Mouse (Mus musculus): ENCODE results near the gene Tbx1.

The Tbx1 gene

DNA sequence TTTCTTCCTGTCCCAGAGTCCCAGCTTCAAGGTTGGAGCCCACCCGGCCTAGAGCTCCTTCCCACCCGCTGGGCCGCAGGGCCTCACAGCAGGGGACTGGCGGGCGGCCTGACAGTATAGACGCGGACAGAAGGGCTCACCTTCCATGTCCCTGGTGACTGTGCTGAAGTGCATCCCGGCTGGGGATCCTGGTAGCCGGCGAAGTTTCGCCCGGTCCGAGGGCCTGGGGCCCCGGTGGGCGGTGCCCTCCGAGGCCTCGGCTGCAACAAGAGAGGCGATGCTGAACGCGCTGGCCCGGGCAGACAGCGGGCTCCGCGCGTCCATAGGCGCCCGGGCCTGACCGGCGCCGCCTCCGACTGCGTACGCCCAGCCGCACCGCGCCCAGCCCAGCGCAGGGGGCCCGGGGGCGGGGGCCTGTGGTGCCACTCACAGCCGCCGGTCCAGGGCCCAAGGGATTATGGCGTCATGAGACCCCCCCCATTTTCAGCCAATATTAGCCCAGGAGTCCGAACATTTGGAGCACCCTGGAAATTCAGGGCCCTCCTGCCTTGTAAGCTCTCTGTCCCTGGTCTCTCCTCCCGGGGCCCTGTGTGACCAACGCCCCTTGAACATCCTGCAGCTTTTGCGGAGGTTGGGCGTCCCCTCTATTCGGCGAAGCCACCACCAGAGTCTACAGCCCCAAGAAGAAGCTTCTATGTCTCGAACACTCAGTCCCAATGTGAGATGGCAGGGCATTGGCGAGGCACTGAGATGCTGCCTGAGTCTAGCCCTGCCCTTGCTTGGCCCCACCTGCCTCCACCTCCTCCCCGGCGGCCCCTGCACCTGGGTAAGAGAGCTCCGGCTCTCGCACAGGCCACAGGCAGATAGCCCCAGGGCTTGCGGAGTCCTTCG, 2.4 kb downstream of the Tbx1 start:
- DNase-seq (ENCODE audit: low read depth) = no peak

DNA sequence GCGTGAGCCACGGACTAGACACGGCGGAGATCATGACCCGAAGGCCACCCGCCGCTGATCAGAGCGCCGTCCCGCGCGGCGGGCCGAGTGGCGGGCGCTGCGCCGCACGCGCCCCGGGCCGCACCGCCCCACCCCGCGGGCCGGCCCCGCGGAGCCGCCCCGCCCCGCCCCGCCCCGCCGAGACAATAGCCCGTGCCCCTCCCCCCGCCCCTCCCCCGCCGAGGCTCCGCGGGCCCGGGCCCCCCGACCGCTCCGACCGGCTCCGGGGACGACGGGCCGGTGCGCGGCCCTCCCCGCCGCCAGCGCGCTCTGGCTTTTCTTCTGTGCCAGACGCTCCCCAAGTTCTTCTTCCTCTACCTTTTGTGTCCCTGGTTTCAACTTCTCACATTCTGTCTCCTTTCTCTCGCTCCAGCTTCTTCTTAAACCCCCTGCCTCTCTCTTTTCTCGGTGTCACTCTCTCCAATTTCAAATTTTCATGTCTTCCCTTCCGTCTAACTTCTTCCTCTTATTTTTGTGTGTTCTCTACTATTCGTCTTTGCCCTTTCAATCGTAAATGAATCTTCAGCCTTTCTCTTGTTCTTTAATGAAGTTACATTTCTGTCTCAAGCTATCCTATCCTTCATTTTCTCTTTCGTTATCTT, 3.4 kb downstream of the Tbx1 start:
- no peak for DNase-seq (ENCODE audit: low read depth)

DNA sequence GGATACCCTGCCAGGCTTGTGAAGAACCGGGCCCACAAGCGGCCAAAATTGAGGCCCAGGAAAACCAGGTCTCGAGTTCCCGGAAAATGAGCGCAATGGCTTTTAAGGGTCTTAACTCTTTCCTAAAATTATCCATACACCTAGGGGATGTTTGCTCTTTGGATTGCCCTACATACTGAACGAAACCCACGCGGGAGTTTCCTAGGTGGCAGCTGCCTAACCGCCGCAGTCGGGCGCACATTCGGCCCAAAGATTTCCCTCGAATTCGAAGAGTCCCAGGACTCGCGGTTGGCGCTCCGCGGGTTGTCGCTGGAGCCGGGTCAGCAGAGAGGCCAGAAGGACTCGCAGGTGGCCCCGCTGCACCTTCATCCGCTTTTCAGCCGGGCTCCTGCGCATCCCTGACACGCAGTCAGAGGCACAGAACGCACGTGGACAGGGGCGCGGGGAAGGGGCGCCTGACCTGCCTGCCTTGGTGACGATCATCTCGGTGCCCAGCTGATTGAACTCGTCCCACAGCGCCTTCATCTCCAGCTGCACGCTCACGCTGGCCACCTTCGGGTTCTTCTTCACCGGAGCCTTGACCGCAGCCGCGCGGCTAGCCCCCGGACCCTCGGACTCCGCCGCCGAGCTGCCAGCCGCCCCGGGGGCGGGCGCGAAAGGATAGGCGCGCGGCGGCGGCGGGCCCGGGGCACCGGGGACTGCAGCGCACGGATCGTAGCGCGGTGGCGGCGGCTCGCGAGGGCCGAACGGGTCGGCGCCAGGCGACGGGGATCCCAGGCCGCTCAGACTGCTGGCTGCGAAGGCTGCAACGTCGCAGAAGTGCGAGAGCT, 4.2 kb downstream of the Tbx1 start:
- DNase-seq (ENCODE audit: low read depth) = no peak

DNA sequence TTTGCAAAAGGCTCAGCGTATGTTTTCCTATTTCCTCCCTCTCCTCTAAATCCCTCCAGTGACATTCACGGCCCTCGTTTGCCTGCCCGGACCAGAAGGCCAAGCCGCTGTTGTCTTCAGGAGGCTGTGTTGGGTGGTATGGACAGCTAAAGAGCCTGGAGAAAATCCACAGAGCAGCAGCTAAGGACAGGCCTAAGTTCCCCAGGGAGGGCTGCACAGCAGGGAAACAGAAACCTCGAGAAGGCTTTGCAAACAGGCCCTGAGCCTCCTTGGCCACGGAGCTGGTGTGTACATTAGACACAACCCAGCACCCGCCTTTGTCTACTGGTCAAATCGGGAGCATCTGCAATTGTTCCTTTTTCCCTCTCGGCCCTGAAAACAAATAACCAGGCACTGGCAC, 4.8 kb downstream of the Tbx1 start:
- DNase-seq (ENCODE audit: low read depth) = no peak

DNA sequence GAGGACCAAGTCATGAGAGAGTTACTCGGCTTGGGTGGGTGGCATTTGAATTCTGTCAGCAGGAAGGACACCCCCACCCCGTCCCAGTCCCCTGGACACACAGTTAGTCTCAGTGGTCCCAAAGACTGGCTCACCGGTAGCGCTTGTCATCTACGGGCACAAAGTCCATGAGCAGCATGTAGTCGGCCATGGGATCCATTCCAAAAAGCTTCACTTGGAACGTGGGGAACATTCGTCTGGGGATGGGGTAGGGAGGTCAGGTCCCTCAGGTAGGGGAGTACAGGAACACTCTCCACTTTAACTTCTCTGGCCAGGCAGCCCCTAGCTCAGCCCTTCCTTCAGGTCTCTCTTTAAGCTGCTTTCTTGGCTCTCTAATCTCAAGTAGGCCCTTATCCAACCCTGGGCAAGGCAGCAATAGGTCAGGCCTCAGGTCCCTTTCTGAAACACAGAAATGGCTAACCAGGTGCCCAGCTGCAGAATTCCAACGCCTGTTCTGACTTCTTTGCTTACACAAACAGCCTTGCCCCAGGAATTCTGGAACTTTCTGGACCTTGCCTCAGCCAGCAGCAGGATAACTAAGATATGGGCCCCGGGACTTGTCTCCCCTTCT, 5.5 kb downstream of the Tbx1 start:
- no peak for DNase-seq (ENCODE audit: low read depth)

DNA sequence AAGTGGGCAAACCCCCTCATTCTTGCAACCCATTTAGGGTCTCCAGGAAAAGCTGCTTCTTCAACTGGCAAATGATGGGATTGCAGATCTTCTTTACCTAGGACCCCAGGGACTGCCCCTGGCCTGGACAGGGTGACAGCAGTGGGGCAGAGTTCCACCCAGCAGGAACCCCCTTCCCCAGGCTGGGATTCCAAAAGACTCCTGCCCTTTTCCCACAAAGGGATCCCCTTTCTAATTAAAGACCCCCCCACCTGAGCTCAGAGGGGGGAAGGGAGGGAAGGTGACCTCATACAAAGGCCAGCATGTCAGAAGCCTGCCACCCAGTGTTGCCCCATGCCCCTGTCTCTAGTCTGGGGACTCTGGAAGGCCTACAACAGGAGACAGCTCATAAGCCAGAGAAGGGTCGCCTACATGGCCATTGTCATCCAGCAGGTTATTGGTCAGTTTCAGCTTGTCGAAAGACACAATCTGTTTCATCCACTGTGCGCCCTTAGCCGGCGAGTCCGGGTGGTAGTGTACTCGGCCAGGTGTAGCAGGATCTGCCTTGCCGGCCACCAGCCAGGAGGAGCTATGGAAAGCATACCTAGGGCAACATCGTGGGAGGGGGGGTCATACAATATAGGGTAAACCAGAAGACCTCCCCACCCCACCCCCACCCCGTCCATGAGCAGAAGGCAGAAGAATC, 6.7 kb downstream of the Tbx1 start:
- DNase-seq (ENCODE audit: low read depth) = no peak

DNA sequence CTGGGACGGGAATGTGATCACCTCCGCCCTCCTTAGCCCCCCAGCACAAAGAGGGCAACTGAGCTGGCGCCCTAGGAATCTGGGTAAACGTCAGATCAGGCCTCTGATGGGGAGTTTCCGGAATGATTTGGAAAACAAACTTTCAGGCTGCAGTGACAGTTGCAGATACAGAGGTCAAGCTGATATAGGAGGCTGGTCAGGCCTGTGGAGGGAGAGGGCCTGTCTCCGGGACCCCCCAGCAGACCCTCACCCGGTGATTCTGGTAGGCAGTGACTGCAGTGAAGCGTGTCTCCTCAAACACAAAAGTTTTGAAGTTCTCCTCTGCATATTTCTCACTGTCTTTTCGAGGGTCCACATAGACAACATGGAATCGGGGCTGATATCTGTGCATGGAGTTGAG, 7.3 kb downstream of the Tbx1 start:
- DNase-seq (ENCODE audit: low read depth) = no peak

DNA sequence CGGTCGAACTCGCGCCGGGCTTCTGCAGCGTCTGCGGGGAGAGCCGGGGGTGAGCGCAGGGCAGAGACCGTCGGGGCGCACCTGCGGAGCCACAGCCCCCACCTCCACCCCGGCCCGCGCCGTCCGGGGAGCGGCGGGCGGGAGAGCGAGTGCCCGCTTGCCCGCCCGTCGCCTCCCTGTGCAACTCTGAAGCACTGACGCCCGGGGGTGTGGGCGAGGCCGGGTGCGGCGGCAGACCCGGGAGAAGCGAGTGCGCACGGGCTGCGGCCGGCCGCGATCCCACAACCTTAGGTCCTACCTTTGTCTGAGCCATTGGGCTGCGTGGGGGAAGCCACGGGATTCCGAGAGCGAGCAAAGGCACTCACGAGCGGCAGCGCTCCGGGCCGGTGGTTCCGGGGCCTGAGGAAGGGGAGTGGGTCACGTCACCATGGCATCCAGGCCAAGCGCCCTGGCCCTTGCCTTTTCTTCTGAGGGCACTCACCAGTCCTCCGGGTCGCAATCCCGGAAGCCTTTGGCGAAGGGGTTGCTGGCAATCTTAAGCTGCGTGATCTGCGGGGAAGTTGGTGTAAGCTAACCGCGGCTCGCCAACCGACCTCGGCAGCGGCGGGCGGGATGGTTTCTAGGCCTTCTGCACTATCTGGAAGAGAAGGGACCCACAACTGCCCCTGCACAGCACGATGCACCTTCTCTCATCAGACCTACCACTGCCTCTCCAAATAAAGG, 7.9 kb downstream of the Tbx1 start:
- no peak for DNase-seq (ENCODE audit: low read depth)

DNA sequence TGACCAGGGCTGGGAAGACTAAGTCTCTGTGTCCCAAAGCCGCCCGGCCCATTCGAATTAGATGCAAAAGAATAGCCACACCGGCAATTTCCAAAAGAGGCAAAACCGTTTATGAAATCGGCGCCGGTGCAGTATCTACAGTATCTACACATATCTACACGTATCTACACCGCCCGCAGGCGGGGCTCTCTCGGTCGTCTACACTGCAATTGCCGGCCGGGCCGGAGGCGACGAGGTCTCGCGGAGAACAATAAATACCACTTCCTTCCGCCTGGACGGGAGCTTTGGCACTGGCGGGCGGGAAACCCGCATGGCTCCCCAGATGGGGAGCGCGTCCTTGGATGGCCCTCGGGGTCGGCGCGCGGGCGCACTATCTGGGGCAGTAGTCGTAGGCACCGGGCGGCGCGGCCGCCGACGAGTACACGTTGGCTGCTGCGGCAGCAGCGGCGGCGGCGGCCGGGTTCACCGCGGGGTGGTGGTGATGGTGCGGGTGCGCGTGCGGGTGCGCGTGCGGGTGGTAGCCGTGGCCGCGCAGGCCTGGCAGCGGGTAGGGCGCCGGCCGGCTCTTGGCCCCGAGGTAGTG, 8.8 kb downstream of the Tbx1 start:
- no peak for DNase-seq (ENCODE audit: low read depth)

DNA sequence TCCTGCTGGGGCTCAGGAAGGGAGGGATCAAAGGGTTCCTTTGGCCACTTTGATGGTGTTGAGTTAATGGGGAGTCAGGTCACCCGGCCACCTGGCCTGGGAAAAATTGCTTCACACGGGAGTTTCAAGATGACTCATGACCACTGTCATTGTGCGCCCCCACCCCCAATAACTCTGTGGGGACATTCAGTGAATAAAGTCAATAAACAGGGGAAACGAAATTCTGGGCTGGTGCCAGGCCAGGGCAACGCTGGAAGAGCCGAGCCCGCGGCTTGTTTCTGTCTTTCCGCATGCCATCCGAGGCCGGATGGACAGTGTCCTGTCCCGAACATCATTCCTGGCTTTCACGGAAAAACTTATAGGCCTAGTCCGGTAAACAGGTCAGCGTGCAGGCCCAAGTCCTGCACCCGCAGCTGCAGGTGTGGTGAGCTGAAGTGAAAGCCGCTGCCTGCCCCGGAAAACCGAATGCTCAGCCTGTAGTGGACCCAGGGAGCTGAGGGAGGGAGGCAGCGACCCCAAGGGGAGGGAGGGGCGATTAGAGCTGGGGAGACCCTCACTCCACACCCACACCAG, 9.3 kb downstream of the Tbx1 start:
- DNase-seq (ENCODE audit: low read depth) = no peak

DNA sequence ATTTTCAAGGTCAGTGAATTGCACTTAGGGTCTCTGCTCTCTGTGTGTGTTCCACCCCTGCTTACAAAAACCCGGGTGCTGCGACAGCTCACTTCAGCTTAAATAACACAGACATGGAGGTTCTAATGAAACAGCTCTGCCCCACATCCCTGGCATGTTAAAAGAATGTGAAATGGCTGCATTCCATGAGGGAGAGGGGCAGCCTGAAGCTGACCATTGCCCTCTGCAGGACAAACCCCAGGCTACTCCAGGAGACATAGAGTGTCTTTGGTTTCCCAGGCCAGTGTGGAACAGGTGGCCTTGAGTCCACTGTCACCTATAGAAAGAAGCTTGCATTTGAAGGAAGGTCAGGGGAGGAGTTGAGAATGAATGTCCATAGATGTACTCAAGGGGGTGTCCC, 10.1 kb downstream of the Tbx1 start:
- DNase-seq (ENCODE audit: low read depth) = no peak

DNA sequence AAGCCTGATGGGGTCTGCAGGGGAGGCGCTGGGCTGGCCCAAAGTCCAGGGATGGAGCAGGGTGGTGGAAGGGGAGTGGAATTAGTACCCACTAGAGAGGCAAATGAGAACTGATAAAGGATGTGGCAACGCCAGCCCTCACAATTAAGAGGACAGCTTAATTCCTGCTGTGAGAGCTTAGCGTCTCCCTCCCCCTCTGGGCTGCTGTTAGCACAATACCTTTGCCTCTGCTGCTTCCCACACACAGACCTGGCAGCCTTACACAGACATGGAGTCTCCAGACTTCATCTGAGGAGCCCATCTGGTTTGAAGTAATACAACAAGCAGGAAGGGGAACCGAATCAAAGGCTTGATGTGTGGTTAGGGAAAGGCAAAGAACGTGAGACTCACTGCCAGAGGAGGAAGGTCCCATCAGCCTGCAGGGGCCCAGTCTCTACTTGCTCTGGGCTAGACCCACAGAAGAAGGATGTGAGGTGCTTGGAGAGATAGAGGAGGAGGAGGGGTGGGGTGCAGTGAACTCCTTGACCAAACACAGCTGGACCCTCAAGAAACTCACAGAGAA, 12.8 kb downstream of the Tbx1 start:
- DNase-seq (ENCODE audit: low read depth) = no peak

DNA sequence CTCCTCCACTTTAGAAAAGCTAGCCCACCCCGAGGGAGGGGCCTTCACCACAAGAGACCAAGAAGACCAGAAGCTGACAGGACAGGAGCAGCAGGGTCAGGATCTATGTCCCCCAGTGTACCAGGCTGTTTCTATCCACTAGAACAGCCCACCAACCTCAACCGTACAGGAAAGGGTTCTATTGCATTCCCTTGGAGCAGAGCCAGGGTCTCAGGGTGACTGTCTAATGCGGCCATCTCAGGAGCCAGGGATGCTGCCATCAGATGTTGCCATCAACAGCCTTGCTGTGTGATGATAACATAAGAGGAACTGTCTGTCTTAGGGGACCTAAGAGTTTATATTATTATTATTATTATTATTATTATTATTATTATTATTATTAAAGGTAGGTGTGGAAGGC, 13.4 kb downstream of the Tbx1 start:
- DNase-seq (ENCODE audit: low read depth) = no peak

DNA sequence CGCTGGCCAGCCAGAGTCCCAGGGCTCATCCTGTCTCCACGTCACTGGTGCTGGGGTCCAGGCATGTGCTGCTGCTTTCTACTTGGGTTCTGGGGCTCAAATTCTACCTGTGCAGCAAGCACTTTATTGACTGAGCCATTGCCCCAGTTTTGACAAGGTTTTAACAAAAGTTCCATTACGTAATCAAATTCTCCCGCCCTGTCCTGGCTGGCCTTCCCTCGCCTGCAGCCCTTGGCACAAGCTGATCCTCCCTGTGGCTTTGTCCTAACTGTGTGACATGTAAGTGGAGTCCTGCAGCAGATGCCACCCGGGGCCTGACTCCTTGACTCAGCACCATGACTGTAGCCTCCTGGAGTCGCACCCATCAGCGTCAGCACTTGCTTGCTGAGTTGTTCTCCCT, 16.3 kb downstream of the Tbx1 start:
- no peak for DNase-seq (ENCODE audit: low read depth)

DNA sequence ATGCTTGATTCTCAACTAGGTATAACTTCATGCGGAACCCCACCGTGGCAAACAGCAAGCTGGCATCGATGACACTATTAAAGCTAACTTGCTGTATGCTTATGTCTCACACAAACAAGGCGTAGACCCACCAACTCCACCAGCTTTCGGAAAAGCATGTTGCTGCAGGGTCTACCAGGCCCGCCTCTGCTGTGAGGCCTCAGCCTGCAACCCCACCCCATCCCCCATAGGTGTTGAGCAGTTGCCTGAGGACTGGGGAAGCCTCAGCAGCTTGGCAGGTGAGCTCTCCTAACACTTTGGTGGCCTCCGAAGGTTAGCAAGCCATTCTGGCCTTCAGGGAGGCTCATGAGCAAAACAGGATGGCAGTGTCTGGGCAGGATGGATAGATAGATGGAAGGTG, 21.9 kb downstream of the Tbx1 start:
- DNase-seq (ENCODE audit: low read depth) = no peak

DNA sequence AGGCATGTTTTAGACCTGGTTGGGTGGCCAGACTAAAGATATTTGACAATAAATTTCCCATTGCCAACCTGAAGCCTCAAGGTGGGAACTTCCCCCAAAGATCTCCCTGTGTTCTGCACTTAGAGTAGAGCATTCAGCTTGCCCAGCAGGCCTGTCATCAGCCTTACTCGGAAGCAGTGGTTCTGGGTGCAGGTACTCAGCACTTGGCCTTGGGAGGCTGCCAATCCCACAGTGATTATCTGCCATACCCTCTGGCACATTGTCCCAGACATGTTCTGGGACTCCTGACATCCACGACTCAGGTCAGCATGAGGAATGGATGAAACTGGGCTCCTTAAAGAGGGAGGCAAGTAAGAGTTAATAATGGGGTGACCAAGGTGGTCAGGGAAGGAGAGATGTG, 26.0 kb downstream of the Tbx1 start:
- no peak for DNase-seq (ENCODE audit: low read depth)

DNA sequence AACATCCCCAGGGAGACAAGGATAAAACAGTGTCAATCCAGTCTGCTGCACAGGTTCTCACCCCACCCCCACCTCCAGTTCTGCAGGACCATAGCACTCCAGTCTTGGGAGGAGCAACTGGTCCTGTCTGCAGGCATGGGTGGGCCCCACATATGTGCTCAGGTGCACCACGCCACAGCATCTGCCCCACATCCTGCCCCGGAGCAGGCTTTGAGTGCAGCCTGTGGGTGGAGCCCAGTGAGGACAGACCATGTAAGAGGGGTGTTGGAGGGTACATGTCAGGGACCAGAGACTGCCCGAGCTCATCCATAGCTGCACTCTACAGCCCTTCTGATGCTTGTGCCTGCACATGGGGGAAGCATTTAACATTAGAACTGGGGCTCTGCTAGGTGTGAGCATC, 34.0 kb downstream of the Tbx1 start:
- DNase-seq (ENCODE audit: low read depth) = no peak

DNA sequence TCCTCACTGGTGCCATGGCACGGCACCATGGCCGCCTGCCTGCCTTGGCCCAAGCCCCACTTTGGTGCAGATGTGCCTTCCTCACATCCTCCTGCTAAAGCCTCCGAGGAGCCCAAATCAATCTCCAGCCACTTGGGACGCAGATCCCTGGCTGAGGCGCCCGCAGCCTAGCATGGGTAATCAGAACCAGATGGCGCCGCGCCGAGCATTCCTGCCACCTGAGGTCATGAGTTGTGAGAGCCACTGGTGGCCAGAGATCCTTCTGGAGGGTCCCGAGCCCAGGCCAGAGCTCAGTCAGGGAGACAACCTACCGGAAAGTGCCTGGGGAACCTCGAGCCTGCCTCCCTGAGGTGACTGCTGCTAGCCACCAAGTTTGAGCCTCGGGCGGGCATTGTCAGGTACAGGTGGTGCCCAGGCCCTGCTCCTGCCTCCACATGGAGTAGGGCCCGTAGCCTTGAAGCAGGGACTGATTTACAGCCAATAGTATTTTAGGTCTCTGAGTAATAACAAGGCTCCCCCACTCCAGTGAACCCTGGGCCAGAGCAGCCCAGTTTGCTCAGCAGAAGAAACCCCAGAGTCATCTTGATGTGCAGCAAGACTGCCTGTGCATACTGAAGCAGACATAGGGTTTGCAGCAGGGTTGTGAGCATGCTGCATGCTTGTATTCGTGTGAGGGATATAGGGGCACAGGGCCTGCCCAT, 35.1 kb downstream of the Tbx1 start:
- DNase-seq (ENCODE audit: low read depth) = no peak

DNA sequence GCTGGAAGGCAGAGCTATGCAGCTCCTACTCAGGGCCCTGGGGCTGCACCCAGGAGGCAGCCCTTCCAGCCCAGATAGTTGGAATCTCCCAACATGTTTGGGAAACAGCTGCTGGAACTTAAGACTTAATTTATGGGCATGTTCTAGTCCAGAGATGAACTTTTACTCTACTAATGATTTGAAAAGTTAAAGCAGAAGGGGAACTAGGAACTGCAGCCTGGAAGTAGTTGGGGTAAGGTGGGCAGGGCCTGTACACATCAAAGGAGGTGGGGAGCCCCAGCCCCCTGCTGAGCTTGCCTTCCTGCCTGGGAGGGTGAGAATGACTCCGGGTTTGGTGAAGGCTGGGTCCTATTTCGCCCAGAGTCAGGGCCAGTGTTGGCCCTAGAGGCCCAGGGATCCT, 35.8 kb downstream of the Tbx1 start:
- no peak for DNase-seq (ENCODE audit: low read depth)
